Mouse (Mus musculus) CD4-positive helper T cell, adult 2 months (primary cell): ENCODE data around the gene Serpina3n.
A peak's percentile ranks its signal among the peaks of the same experiment; 100 is the strongest.
"Not testable (repeated sequence)": the region's sequence is repeated elsewhere in the genome, so short reads cannot be mapped to it uniquely, and the experiment has no call there.

ENCODE experiments used
- DNase-seq: peaks from one replicate; pipeline ENCODE4 v3.0.0-alpha.2; 2012; ENCODE audit warnings: low read depth, missing footprints, low spot score

The Serpina3n gene

DNA sequence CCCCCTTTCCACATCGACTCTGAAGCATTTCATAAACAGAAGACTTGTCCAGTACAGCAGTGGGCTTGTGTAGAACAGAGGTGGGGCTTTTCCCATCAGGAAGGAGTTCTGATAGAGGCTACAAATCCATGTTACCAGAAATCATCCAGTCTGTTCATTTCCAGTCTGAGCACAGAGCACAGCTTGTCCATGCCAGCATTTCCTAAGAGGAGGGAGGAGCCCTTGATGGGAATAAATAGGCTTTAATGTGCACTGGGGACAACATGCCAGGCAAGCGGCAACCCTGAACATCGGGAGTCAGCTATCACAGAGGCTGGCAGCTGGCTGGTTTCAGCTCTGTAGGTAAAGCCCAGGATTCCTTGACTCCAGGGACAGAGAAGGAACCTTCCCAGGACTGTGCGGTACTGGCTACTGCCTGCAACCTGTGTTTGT lies at the start of gene Serpina3n:
Gene Serpina3n, plus strand, starts transcription at position 276 of the 432 bp plus-strand sequence.
- no peak for DNase-seq

DNA sequence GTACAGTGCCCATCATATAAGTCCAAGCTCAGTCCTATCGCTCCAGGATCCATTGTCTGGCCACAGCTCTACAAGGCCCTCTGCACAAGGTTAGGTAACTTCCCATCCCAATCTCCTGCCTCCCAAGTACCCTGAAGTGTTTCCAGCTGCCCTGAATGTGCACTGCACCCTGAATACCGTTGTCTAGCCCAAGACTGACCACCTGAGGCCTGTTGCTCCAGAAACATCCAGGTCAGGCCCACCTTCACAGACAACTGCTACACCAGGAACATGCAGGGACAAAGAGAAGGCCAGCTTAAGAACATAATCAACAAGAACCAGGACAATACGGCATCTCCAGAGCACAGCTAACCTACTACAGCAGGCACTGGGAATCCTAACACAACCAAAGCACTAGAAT lies 36.5 kb upstream of the Serpina3n start:
- DNase-seq = no peak

GRCm38 (mm10) chr12:104377179-104377578 lies 29.4 kb upstream of the Serpina3n start:
- not testable (repeated sequence) for DNase-seq

DNA sequence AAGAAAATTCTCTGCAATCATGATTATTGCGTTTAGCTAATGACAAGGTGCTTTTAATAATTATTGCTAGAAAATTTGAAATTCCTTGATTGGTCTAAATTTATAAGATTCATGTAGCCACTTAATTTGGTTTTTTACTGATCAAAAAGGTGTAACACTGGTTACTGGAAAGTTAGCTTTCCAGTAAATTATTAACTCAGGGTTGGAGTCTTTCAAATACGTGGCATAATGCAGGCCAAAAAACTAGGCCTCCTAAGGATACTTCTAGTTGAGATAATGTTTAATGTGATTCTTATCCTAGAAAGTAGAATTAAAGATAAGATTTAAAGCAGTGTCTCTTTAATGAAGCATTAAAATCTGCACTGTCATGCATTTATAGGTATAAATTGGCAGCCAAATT lies 28.2 kb upstream of the Serpina3n start:
- DNase-seq = not testable (repeated sequence)

- DNase-seq = not testable (repeated sequence)
These were observed 27.7 kb upstream of the Serpina3n start for GRCm38 (mm10) chr12:104378815-104379214.

GRCm38 (mm10) chr12:104379856-104380255 lies 26.7 kb upstream of the Serpina3n start:
- DNase-seq = no peak

- not testable (repeated sequence) for DNase-seq
These were observed 25.4 kb upstream of the Serpina3n start for GRCm38 (mm10) chr12:104381071-104381604.

DNA sequence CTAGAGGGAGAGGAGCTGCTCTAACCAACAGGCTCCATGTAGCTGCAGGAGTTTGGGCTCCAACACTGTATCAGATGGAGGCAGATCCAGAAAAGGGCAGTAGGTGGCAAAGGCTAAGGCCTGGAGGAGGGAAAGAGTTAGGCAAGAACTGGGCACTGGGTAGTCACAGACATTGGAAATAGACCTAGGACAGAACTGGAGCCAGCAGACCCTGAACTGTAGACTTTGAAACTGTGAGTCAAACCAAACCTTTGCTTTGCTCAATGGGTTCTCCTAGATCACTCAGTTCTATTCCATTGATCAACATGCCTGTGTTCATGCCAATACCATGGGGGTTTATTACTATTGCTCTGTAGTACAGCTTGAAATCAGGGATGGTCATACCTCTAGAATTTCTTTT lies 20.5 kb upstream of the Serpina3n start:
- not testable (repeated sequence) for DNase-seq

DNA sequence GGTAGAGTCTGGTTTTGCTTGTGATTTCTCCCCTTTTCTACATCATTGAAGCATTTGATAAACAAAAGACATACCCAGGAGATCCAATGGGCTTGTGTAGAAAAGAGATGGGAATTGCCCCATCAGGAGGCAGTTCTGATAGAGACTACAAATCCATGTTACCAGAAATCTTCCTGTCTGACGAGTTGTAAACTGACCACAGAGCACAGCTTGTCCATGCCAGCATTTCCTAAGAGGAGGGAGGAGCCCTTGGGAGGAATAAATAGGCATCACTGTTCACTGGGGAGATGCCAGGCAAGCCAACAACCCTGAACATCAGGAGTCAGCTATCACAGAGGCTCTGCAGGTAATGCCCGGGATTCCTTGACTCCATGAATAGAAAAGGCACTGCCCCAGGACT lies 19.7 kb upstream of the Serpina3n start:
- DNase-seq = not testable (repeated sequence)

GRCm38 (mm10) chr12:104388477-104388876 lies 18.1 kb upstream of the Serpina3n start:
- DNase-seq = no peak

DNA sequence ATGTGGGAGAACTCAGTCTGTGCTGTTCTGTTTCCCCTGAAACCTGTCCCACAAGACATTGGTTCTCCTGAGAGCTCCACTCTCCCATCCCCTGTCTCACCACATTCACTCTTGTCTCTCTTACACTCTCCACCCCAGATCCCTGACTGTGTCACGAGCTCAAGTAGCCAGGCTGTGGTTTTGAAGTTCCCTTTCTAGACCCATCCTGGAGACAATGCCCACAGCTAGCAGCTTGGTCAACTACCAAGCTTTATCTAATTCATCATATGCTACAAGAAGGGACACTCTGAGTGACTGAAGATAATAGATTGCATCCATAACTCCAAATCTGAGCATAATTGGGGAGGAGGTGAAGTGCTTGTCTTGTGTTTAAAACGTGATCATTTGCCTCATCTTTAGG lies 15.5 kb upstream of the Serpina3n start:
- not testable (repeated sequence) for DNase-seq

GRCm38 (mm10) chr12:104403968-104404367 lies 2.6 kb upstream of the Serpina3n start:
- no peak for DNase-seq

GRCm38 (mm10) chr12:104412507-104412906 lies 6.0 kb downstream of the Serpina3n start:
- DNase-seq = no peak

- DNase-seq = no peak
These were observed 8.0 kb downstream of the Serpina3n start for GRCm38 (mm10) chr12:104414576-104414975.

- DNase-seq = no peak
These were observed 9.2 kb downstream of the Serpina3n start for GRCm38 (mm10) chr12:104415625-104416315.

DNA sequence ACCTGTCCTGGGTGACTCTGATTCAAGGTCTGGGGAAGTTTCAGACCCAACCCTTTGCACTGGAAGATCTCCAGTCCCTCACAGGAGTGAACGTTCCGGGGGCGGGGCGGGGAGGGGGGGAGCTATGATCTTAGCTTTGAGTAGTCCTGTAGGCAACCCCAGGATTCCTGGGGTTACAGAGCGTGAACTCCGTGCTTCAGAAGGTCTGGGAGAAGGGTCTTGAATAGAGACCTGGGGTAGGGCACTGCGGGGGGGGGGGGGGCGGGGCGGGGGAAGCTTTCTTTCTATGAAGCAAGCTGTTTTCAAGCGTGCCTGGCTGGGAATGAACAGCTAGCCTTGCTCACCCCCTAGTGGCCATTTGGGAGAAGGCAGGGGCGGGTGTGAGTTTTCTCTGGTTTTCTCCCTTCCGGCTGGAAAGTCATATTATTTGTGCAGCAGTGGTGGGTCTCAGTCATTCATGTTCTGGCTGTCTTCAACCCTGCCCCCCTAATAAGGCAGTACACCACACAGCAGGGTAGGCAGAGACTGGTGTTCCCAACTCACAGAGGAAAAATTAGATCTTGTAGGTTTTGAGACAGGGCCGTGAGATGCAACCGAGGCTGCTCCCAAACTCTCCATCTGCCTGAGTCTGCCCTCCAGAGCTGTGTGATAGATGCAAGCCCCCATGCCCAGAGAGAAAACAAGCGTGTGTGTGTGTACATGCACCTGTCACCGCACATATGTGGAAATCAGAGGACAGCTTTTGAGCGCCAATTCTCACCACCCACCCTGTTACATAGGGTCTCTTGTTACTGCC lies 12.0 kb downstream of the Serpina3n start:
- peak; percentile 53 for DNase-seq

DNA sequence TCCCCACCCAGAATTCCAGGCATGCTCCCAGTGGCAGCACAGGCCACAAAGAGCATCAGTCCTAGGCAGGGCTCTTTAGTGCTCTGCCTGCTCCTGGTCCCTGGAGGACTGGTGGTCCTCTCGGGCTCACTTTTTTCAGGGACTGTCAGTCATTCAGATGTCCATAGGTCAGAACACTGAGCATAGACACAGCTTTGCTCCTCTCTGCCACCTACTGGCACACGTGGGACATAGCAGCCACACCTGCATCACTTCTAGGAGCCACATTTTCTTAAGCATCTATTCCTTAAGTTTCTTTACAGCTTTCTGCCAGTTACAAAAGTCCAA lies 12.6 kb downstream of the Serpina3n start:
- DNase-seq = no peak

DNA sequence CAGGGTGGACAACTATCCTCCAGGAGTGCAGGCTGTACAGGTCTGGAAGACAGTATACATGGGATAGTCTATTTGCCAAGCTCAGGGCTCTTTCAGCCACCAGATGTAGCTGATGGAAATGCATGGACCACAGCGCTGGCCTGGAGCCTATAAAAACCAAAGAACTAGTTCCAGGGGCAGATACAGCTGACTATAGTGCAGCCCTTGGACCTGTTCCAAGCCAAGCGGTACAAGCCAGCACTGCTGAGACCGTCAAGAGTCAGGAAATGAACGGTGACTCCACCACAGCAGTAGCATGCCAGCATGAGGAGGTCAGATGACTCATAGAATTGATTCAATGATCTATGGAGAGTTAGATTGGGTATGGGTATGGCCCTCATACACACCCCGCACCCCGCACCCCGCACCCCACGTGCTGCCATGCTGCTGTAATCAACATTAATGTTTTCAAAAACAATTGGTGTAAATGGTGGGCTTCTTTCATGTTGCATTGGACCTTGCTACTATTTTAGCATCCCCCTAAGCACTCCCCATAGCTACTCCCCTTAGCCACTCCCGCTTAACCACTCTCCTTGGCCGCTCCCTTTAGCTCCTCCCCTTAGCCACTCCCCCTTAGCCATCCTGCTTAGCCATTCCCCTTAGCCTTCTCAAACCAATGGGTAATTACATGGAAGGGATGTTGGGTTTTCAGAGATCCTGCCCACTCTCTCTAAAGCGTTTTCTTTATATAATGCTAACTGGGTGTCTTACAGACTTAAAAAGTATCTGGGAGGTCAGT lies 16.3 kb downstream of the Serpina3n start:
- no peak for DNase-seq

GRCm38 (mm10) chr12:104425591-104425990 lies 19.1 kb downstream of the Serpina3n start:
- no peak for DNase-seq

- peak; percentile 31 for DNase-seq
These were observed 20.4 kb downstream of the Serpina3n start for GRCm38 (mm10) chr12:104426915-104427314.

- DNase-seq = no peak
These were observed 24.8 kb downstream of the Serpina3n start for GRCm38 (mm10) chr12:104431359-104431758.

DNA sequence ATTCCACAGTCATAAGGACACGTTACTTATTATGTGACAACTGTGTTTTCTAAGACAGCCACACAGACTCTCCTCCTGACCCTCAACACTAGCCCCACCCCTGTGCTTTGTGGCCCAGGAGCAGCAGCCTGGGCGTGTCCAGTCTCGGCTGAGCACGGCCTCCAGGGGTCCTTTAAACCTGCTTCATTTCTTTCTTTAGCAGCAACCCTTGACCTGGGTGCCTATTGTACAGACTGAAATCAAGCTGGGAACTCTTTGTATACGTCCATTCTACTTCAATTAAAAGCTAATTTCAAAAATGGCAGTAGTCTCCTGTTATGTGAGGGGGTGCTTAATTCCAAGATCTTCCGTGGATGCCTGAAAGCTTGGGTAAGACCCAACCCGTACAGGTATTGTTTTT lies 26.7 kb downstream of the Serpina3n start:
- no peak for DNase-seq
